Mouse (Mus musculus) activated CD4-positive, CD25-positive, alpha-beta regulatory T cell, adult 9 weeks (primary cell): ENCODE results near the gene Ppp1r14d. TPM values are rescaled to one million over a fixed set of nuclear protein-coding genes. Genes with fewer than 3 reads are reported as not detected.

Source experiments
- polyA plus RNA-seq: library from polyadenylated mRNA; unstranded; fragments of 100-300 nt; shearing (Covaris generic); gene quantifications from one replicate; pipeline ENCODE4 v1.2.1, GENCODE M21; 2017

The Ppp1r14d gene
- not detected for polyA plus RNA-seq

GRCm38 (mm10) chr2:119229775-119230704, at the start of gene Ppp1r14d:
Gene Ppp1r14d (minus strand): TSS chr2:119229906.

GRCm38 (mm10) chr2:119270643-119271331, 41.1 kb upstream of the Ppp1r14d start, which contains the start of gene Rhov:
Gene Rhov (minus strand): TSS chr2:119271272.

GRCm38 (mm10) chr2:119237210-119237870, 7.6 kb upstream of the Ppp1r14d start, which contains the start of gene Spint1:
Gene Spint1 (plus strand): TSS chr2:119237362.

GRCm38 (mm10) chr2:119208344-119209175, 21.1 kb downstream of the Ppp1r14d start, which contains the start of the genes Zfyve19 and Dnajc17:
Gene Zfyve19 (plus strand): TSS chr2:119208617.
Gene Dnajc17 (minus strand): TSS chr2:119208795.

GRCm38 (mm10) chr2:119173991-119174651, 55.6 kb downstream of the Ppp1r14d start, which contains the start of gene Gm14137:
Gene Gm14137 (plus strand): TSS chr2:119174509.

Other genes with a start within 250 kb of the Ppp1r14d start
- 27.6 TPM for gene Ccdc32, start 200.5 kb downstream of the Ppp1r14d start, polyA plus RNA-seq
- gene Rpusd2, start 195.1 kb downstream of the Ppp1r14d start, polyA plus RNA-seq = 2.4 TPM
- gene Knl1, start 182.8 kb downstream of the Ppp1r14d start, polyA plus RNA-seq = 4.8 TPM
- 10.9 TPM for gene Rad51, start 117.1 kb downstream of the Ppp1r14d start, polyA plus RNA-seq
- 26.0 TPM for gene Rmdn3, start 72.9 kb downstream of the Ppp1r14d start, polyA plus RNA-seq
- gene Gchfr, start 62.1 kb downstream of the Ppp1r14d start, polyA plus RNA-seq = not detected
- gene Gm14137, start 55.4 kb downstream of the Ppp1r14d start, polyA plus RNA-seq = 0.73 TPM
- gene Zfyve19, start 21.3 kb downstream of the Ppp1r14d start, polyA plus RNA-seq = 58.9 TPM
- 14.4 TPM for gene Dnajc17, start 21.1 kb downstream of the Ppp1r14d start, polyA plus RNA-seq
- not detected for gene Spint1, start 7.5 kb upstream of the Ppp1r14d start, polyA plus RNA-seq
- gene Rhov, start 41.4 kb upstream of the Ppp1r14d start, polyA plus RNA-seq = 0.27 TPM
- 17.7 TPM for gene Vps18, start 58.8 kb upstream of the Ppp1r14d start, polyA plus RNA-seq
- 0.12 TPM for gene Dll4, start 95.9 kb upstream of the Ppp1r14d start, polyA plus RNA-seq
- 0.17 TPM for gene Chac1, start 121.3 kb upstream of the Ppp1r14d start, polyA plus RNA-seq
- 4.7 TPM for gene Ino80, start 247.8 kb upstream of the Ppp1r14d start, polyA plus RNA-seq